Mouse (Mus musculus) embryo, embryonic 10 days (tissue): ENCODE measurements at regions not wholly inside any gene's neighbourhood (a gene's known extent, or its start where the extent isn't known, plus 50 kb on each side); places are given as distances from the start of the nearest gene placed in this dataset.

Experiments used
- DNase-seq: peaks from one replicate; pipeline ENCODE4 v3.0.0-alpha.2; 2015; ENCODE audit warnings: low spot score

DNA sequence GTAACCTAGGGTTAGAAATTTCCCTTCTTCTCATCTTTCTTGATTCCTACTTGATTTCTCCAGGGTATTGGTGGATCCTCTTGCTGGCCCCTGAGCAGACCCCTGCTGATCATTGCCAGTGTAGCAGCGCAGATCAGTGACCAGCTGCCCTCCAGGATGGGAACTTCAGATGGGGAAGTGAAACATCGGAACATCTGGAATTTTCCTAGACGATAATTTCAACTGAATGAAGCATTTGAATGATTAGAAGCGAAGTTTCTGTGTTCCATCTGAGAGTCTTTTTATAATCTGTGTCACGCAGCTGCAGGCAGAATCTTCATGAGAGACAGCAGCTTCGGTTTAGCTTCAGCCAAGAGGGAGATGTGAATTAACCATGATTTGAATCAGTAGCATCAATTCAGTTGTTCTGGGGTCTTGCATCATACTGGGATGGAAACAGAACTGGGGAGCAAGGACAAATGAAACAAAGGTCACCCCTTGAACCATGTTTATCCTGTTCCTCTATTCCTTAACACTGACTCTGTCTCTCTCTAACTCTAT, 57.8 kb upstream of the Ddit4l start:
- DNase-seq = no peak

DNA sequence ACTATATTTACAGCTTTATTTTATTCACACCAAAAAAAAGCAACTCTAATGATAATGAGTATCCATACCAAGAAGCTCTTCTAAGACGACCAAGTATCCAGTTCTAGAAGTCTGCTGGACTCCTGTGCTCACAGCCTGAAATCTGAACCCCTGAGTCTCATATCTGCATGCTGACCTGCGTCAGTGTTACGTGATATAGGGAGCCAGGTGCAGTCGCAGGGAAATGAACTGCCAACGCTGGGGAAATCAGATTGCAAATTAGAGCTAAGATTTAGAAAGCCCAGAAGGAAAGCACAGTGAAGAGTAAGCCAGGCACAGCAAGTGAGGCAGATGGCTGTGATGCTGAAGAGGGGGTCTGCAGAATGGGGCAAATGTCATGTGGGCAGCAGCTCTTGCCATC, 57.1 kb upstream of the Ddit4l start:
- no peak for DNase-seq

GRCm38 (mm10) chr3:137568580-137569313, 52.7 kb upstream of the Ddit4l start:
- DNase-seq = no peak
